Mouse (Mus musculus): ENCODE data around the gene Thy1. TPM values are rescaled to one million over a fixed set of nuclear protein-coding genes. Genes with fewer than 3 reads are reported as not detected.

Gene Thy1
- total RNA-seq, 2 experiments from 2014 or later, result 13.2 to 18.7 TPM

Other genes with a start within 250 kb of the Thy1 start
- gene Usp2, start 23.6 kb downstream of the Thy1 start, total RNA-seq (2021), result 100 to 1,000 TPM; 236 to 254 TPM
- gene Mfrp, start 58.3 kb downstream of the Thy1 start, total RNA-seq (2021), result not detected
- 1 to 10 TPM; 6.7 to 9.6 TPM for gene C1qtnf5, start 63.9 kb downstream of the Thy1 start, total RNA-seq (2021)
- 1 to 10 TPM in 1 of 2 experiments, under 1 TPM in 1; 0.57 to 1.3 TPM for gene Gm49380, start 70.1 kb downstream of the Thy1 start, total RNA-seq (2021)
- gene Rnf26, start 70.1 kb downstream of the Thy1 start, total RNA-seq (2021), result 1 to 10 TPM; 2.1 to 3.6 TPM
- gene Mcam, start 91.1 kb downstream of the Thy1 start, total RNA-seq (2021), result 10 to 100 TPM; 24.2 to 31.2 TPM
- gene Cbl, start 190.7 kb downstream of the Thy1 start, total RNA-seq (2021), result 10 to 100 TPM in 1 of 2 experiments, 1 to 10 TPM in 1; 7.8 to 10.4 TPM
- not detected for gene Ccdc153, start 197.3 kb downstream of the Thy1 start, total RNA-seq (2021)
- 1 to 10 TPM in 1 of 2 experiments, under 1 TPM in 1; 0.44 to 1.4 TPM for gene Pdzd3, start 208.1 kb downstream of the Thy1 start, total RNA-seq (2021)
- 10 to 100 TPM; 22.4 to 22.6 TPM for gene Nlrx1, start 225.2 kb downstream of the Thy1 start, total RNA-seq (2021)
- under 1 TPM; 0.48 to 0.74 TPM for gene Abcg4, start 245.2 kb downstream of the Thy1 start, total RNA-seq (2021)